Mouse (Mus musculus) forebrain, embryonic 12.5 days (tissue): ENCODE results near the gene Rpp14. TPM values are rescaled to one million over a fixed set of nuclear protein-coding genes. Genes with fewer than 3 reads are reported as not detected.
"Not testable (repeated sequence)": the region's sequence is repeated elsewhere in the genome, so short reads cannot be mapped to it uniquely, and the experiment has no call there.

Source experiments
- ATAC-seq: fragments of 200-750 bp; cut with Nextera tagmentation; 2 replicates; pipeline ENCODE4 v1.8.0; 2017; ENCODE audit warnings: moderate TSS enrichment; ENCODE audit not compliant: low FRiP score
- H3K27ac ChIP-seq: fragments of 300-500 bp; sonication (generic); 2 replicates; pipeline ENCODE4 v1.5.1; 2016; ENCODE audit warnings: mild to moderate bottlenecking
- H3K27me3 ChIP-seq: fragments of 300-500 bp; sonication (generic); 2 replicates; pipeline ENCODE4 v1.6.1; 2016; ENCODE audit warnings: mild to moderate bottlenecking
- H3K36me3 ChIP-seq: fragments of 300-500 bp; sonication (generic); replicated peaks from 2 replicates; pipeline ENCODE4 v1.6.1; 2016; ENCODE audit warnings: mild to moderate bottlenecking
- H3K4me1 ChIP-seq: fragments of 300-500 bp; sonication (generic); 2 replicates; pipeline ENCODE4 v1.6.1; 2016
- H3K4me2 ChIP-seq: fragments of 300-500 bp; sonication (generic); 2 replicates; pipeline ENCODE4 v1.6.1; 2016; ENCODE audit warnings: mild to moderate bottlenecking, moderate library complexity
- H3K4me3 ChIP-seq: fragments of 300-500 bp; sonication (generic); replicated peaks from 2 replicates; pipeline ENCODE4 v1.5.1; 2016; ENCODE audit warnings: mild to moderate bottlenecking
- H3K9ac ChIP-seq: fragments of 300-500 bp; sonication (generic); 2 replicates; pipeline ENCODE4 v1.6.1; 2016; ENCODE audit warnings: mild to moderate bottlenecking
- H3K9me3 ChIP-seq: fragments of 300-500 bp; sonication (generic); 2 replicates; pipeline ENCODE4 v1.6.1; 2016
- WGBS: fragments of 180-500 bp; shearing (Covaris S2); methylation state at CpG from one replicate; pipeline ENCODE4 v1.1.7; 2016; 5-methylcytosine and 5-hydroxymethylcytosine counted together
- polyA plus RNA-seq: library from polyadenylated mRNA; unstranded; fragments of >200 nt; fragmentation: Nextera tagmentation; extraction: Ambion mirVana; gene quantifications from 2 replicates; pipeline ENCODE4 v1.2.1, GENCODE M21; 2016

The Rpp14 gene
- polyA plus RNA-seq, 1 experiment from 2014 or later = 53.6 TPM

DNA sequence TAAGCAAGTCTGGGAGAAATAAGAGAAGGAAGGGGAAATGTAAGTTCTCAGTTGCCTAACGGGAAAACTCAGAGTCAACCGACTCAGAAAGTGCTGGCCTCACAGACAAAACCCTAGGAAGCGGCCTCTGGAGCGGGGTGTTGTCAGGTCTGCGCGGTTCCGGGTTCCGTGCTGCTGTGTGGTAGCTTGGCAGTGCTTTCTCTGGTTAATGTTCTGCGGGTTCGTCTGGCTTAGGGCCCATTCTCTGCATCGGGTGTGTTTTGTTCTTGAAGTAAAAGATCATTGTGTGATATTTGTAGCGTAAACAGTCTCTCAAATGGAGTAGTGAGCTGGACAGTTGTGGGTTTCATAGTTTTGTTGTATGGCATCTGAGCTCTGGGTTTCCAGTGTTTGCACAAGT is 22.5 kb downstream of the Rpp14 start:
- H3K4me3 ChIP-seq = no peak overlapping the region
- ATAC-seq = no peak

DNA sequence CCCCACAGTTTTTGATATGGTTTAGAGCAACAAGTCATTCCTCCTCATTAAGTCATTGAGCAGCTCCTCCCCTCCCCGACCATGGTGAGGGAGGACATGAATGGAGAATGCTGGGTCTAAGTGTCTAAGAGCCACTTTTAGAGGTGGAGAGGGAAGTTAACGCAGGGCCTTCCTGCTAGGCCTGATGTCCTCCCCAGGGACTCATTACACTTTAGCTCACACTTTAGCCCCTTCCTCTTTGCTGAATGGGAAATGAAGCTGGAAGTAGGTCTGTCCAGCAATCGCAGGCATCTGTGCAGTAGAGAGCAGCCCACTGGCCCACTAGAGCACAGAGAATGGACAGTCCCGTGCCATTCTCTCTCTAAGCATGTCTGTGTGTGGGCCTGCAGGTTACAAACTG is 27.9 kb downstream of the Rpp14 start:
- Histone ChIP-seq H3K9me3 (no peaks in the 10 kb centered on the region), H3K36me3 (no peaks in the 10 kb centered on the region), H3K27me3 (no peaks in the 10 kb centered on the region), H3K4me3 (no peak overlapping the region), H3K9ac (no peak overlapping the region), H3K4me2 (no peak overlapping the region), H3K4me1 (peaks cover 3% of the 10 kb centered on the region; the same call in 1 of the 2 replicates), H3K27ac (no peak overlapping the region)
- ATAC-seq = no peak
- WGBS = 90% methylated on average over 4 of the region's 4 CpGs

More for the DNA sequence above, 22.5 kb downstream of the Rpp14 start:
- no peak overlapping the region for H3K4me2 ChIP-seq
- H3K4me1 ChIP-seq = peaks cover 26% of the 10 kb centered on the region
- no peak overlapping the region for H3K27ac ChIP-seq
- 87% methylated on average over 12 of the region's 12 CpGs for WGBS
- no peaks in the 10 kb centered on the region for H3K9me3 ChIP-seq
- H3K9ac ChIP-seq = no peak overlapping the region
- no peaks in the 10 kb centered on the region for H3K36me3 ChIP-seq
- H3K27me3 ChIP-seq = no peaks in the 10 kb centered on the region

DNA sequence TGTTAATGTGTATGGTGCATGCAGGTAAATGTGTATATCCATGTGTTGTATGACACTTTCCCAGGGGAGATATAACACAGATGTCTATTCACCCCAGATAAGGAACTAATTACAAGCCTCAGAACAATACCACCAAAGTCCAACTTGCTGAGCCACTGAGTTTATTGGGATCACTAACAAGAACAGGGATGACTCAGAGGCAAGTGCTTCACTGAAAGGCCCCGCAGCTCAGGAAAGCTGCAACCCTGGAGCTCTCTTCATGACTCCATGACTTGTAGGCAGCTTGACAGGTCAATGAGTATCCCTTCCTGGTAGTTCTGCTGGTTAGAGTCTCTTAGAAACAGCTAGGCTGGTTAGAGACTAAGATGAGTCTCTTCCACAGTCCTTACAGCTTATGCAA is 28.8 kb downstream of the Rpp14 start:
- Histone ChIP-seq H3K27ac (no peak overlapping the region), H3K9me3 (no peaks in the 10 kb centered on the region), H3K27me3 (no peaks in the 10 kb centered on the region), H3K4me3 (no peak overlapping the region), H3K4me2 (no peak overlapping the region), H3K9ac (no peak overlapping the region), H3K4me1 (no peaks in the 10 kb centered on the region), H3K36me3 (no peaks in the 10 kb centered on the region)
- 94% methylated on average over 1 of the region's 1 CpGs for WGBS
- no peak for ATAC-seq

DNA sequence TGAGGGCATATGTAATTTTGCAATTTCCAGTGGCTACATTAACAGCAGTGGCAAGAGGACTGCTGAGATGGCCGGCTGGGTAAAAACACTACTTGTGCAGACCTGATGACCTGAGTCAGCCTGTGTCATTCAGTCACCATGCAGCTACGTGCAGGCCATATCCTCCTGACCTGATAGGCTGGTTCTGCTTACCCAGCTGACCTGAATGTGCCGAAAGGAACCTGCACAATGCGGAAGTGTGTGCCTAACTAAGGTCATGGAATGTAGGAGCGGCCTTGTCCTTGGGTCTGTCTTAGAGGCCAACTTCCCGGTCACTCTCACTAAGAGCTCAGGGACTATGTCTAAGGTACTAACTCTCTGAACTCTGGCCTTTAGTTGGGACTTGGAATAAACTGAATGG is 31.4 kb downstream of the Rpp14 start:
- no peak overlapping the region for H3K9ac ChIP-seq
- H3K4me1 ChIP-seq = no peaks in the 10 kb centered on the region
- WGBS = 93% methylated on average over 6 of the region's 6 CpGs
- no peak overlapping the region for H3K4me2 ChIP-seq
- H3K9me3 ChIP-seq = no peaks in the 10 kb centered on the region
- no peaks in the 10 kb centered on the region for H3K27me3 ChIP-seq
- ATAC-seq = no peak
- no peak overlapping the region for H3K4me3 ChIP-seq
- H3K36me3 ChIP-seq = no peaks in the 10 kb centered on the region
- no peak overlapping the region for H3K27ac ChIP-seq

DNA sequence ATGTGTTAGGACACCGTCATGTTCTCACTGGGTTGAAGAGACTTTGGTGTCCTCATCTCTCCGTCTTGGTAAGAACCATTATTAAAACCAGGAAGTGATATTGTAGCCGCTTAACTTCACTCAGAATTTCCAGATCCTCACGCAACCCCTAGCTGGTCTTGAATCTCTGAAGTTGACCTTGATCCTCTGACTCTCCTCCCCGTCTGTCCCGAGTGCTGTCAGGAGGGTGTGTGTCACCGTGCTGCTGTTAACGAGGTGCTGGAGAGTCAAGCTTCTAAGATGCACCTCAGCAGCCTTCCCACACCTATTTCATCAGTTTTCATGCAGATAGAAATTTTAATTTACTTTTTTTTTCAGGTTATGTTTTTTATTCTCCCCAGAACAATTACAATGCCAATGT is 31.9 kb downstream of the Rpp14 start:
- WGBS = 89% methylated on average over 8 of the region's 8 CpGs
- H3K9me3 ChIP-seq = no peaks in the 10 kb centered on the region
- no peaks in the 10 kb centered on the region for H3K27me3 ChIP-seq
- H3K4me1 ChIP-seq = no peaks in the 10 kb centered on the region
- H3K4me3 ChIP-seq = no peak overlapping the region
- H3K9ac ChIP-seq = no peak overlapping the region
- H3K27ac ChIP-seq = no peak overlapping the region
- ATAC-seq = no peak
- H3K4me2 ChIP-seq = no peak overlapping the region
- no peaks in the 10 kb centered on the region for H3K36me3 ChIP-seq

DNA sequence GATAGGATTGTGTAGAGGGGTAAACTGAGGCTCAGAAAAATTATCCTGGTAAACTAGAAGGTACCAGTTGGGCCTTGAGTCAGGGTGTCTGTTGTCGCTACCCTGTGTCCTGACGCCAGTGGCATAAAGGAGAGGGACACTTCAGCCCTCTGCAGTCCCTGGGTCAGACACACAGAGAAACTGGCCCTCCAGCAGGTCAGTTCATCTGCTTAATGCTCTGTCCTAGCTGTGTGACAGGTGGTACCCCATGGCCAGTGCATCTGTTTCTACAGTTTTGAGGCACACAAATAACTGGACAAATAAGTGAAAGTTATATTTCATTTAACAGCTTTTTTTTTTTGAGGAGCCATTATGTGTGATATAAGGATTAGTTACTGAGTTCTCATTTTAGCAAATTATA is 33.4 kb downstream of the Rpp14 start:
- H3K9ac ChIP-seq = no peak overlapping the region
- H3K27me3 ChIP-seq = no peaks in the 10 kb centered on the region
- no peak overlapping the region for H3K27ac ChIP-seq
- no peak for ATAC-seq
- H3K4me2 ChIP-seq = no peak overlapping the region
- no peaks in the 10 kb centered on the region for H3K9me3 ChIP-seq
- H3K36me3 ChIP-seq = no peaks in the 10 kb centered on the region
- no peak overlapping the region for H3K4me3 ChIP-seq
- WGBS = 91% methylated on average over 2 of the region's 2 CpGs
- no peaks in the 10 kb centered on the region for H3K4me1 ChIP-seq

DNA sequence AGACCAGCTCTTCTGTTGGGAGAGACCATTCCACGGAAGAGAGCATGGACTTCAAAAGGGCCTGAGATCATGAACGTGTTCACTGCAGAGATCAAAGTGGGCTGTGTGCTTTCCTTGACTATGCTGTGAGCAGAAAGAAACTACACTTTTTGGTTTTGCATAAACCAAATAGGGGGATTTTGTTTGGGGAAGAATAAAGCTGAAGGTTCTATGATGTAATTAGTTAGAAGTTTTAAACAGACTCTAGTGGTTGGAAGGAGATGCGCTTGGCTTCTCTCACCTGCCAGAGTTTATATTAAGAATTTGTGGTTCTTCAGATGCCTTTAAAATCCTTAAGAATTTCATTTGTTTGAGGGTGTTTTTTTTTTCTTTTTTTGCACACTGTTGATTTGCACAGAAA is 34.1 kb downstream of the Rpp14 start:
- ATAC-seq = no peak
- H3K36me3 ChIP-seq = no peaks in the 10 kb centered on the region
- H3K4me3 ChIP-seq = no peak overlapping the region
- no peak overlapping the region for H3K4me2 ChIP-seq
- no peak overlapping the region for H3K9ac ChIP-seq
- H3K4me1 ChIP-seq = no peaks in the 10 kb centered on the region
- H3K27ac ChIP-seq = no peak overlapping the region
- WGBS = 75% methylated on average over 3 of the region's 3 CpGs
- no peaks in the 10 kb centered on the region for H3K27me3 ChIP-seq
- H3K9me3 ChIP-seq = no peaks in the 10 kb centered on the region

DNA sequence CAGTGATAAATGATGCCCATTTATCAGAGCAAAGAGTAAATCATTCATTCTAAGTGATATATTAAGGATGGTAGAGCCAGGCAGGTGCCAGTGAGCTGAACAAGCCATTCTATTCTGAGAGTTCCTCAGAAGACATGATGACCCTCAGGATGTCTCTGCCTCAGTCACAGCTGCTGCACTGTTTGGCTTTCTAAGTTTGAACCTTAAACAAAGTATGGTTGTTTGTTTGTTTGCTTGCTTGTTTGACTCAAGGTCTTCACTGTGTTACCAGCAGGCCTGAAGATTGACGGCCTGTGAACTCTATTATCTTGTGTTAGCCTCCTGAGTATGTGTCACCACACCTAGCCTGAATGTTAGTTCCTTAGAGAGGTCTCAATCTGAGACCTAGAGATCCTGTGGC is 34.6 kb downstream of the Rpp14 start:
- Histone ChIP-seq H3K4me1 (no peaks in the 10 kb centered on the region), H3K36me3 (no peaks in the 10 kb centered on the region), H3K4me3 (no peak overlapping the region), H3K27me3 (no peaks in the 10 kb centered on the region), H3K9ac (no peak overlapping the region), H3K4me2 (no peak overlapping the region), H3K9me3 (no peaks in the 10 kb centered on the region), H3K27ac (no peak overlapping the region)
- 81% methylated on average over 1 of the region's 1 CpGs for WGBS
- ATAC-seq = no peak

DNA sequence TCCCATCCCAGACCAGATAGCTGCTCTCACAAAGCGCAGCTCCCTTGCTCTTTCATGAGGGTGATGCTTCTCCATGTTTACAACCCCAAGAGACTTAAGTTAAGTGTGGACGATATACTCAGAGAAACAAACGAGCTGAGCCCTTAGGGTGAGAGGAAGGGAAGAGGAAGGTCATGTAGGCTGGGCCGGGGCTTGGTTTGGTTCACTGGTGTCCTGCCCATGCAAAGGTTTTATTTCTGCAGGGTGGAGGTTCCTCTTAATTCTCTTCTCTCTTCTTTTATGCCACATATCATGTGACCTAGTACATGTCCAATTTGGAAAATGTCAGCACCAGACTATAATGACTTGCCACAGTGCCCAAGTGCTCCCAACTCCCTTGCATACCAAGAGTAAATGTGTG is 35.6 kb downstream of the Rpp14 start:
- Histone ChIP-seq H3K27me3 (no peaks in the 10 kb centered on the region), H3K36me3 (no peaks in the 10 kb centered on the region), H3K9me3 (no peaks in the 10 kb centered on the region), H3K27ac (no peak overlapping the region), H3K9ac (no peak overlapping the region), H3K4me1 (no peaks in the 10 kb centered on the region), H3K4me3 (no peak overlapping the region), H3K4me2 (no peak overlapping the region)
- ATAC-seq = no peak
- 84% methylated on average over 4 of the region's 4 CpGs for WGBS

DNA sequence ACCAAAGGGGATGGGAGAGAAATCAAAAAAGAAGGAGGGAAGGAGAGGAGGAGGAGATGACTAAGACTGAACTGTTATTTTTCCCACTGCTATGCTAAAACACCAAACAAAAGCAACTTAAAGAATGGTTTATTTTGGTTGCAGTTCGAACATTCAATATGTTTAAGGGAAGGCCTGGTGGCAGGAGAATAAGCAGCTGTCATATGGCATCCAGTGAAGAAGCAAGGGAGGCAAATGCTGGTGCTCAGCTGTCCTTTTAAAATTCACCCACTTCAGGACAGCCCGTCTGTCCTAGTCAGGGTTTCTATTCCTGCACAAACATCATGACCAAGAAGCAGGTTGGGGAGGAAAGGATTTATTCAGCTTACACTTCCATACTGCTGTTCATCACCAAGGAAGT is 37.2 kb downstream of the Rpp14 start:
- Histone ChIP-seq H3K4me3 (no peak overlapping the region), H3K36me3 (no peaks in the 10 kb centered on the region), H3K4me1 (no peaks in the 10 kb centered on the region), H3K4me2 (no peak overlapping the region), H3K27ac (no peak overlapping the region), H3K9ac (no peak overlapping the region), H3K9me3 (no peaks in the 10 kb centered on the region), H3K27me3 (no peaks in the 10 kb centered on the region)
- 87% methylated on average over 2 of the region's 2 CpGs for WGBS
- no peak for ATAC-seq

DNA sequence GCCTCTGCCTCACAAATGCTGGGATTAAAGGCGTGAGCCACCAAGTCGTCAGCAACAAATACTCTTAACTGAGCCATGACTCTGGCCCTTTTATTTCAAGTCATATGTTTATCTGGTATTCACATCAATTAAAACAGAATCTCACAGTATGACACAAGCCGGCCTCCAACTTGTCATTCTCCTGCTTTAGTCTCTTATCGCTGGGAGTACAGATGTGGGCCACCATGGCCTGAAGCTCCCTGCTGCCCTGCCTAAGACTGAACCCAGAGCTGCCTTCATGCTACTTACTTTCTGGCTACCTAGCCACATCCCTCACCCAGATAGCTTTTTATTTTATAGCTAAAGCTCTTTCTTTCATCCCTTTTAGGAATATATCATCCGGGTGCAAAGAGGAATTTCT is 39.3 kb downstream of the Rpp14 start:
- ATAC-seq = no peak
- Histone ChIP-seq H3K27me3 (no peaks in the 10 kb centered on the region), H3K27ac (no peak overlapping the region), H3K9ac (no peak overlapping the region), H3K36me3 (peaks cover 8% of the 10 kb centered on the region; the same call in 1 of the 2 replicates), H3K4me3 (no peak overlapping the region), H3K9me3 (no peaks in the 10 kb centered on the region), H3K4me1 (no peaks in the 10 kb centered on the region), H3K4me2 (no peak overlapping the region)
- 92% methylated on average over 5 of the region's 5 CpGs for WGBS

DNA sequence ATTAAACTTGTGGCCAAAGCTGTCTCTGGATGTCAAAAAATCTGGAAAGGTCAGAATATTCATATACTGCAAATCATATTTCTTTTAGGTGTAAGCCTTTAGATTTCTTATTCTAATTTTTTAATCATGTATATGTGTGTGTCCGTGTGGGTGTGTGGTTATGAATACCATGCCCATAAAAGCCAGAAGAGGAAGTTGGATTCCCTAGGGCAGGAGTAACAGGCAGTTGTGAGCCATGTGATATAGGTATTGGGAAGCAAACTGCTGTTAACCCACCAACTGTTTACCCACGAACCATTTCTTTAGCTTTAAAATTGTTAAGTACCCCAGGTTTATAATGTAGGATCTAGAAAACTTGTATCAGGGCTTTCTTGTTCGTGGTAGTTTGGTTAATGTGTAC is 39.7 kb downstream of the Rpp14 start:
- H3K4me3 ChIP-seq = no peak overlapping the region
- H3K4me2 ChIP-seq = no peak overlapping the region
- no peaks in the 10 kb centered on the region for H3K27me3 ChIP-seq
- peaks cover 8% of the 10 kb centered on the region; the same call in 1 of the 2 replicates for H3K36me3 ChIP-seq
- H3K9ac ChIP-seq = no peak overlapping the region
- no peak for ATAC-seq
- 94% methylated on average over 3 of the region's 3 CpGs for WGBS
- H3K4me1 ChIP-seq = no peaks in the 10 kb centered on the region
- no peaks in the 10 kb centered on the region for H3K9me3 ChIP-seq
- H3K27ac ChIP-seq = no peak overlapping the region

DNA sequence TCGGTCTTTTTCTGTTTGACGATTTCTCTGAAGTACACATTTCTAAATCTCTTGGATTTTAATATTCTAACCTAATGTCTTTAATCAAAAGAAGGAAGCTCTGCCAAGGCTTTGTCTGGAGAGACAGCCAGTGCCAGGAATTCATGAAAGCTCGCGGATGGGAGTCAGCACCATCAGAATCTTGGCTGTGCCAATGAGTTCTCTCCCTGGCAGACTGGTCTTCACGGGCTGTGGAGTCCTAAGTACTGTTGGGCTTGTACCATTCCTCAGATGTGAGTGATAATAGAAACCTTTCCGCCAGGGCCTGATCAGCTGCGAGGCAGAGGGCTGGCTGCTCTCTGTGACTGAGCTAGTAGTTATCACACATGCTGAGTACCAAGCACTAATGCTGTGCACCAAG is 43.0 kb downstream of the Rpp14 start:
- Histone ChIP-seq H3K4me1 (no peaks in the 10 kb centered on the region), H3K36me3 (peaks cover 8% of the 10 kb centered on the region; the same call in 1 of the 2 replicates), H3K4me3 (no peak overlapping the region), H3K9ac (no peak overlapping the region), H3K9me3 (no peaks in the 10 kb centered on the region), H3K27me3 (no peaks in the 10 kb centered on the region), H3K27ac (no peak overlapping the region), H3K4me2 (no peak overlapping the region)
- WGBS = 93% methylated on average over 7 of the region's 7 CpGs
- no peak for ATAC-seq

DNA sequence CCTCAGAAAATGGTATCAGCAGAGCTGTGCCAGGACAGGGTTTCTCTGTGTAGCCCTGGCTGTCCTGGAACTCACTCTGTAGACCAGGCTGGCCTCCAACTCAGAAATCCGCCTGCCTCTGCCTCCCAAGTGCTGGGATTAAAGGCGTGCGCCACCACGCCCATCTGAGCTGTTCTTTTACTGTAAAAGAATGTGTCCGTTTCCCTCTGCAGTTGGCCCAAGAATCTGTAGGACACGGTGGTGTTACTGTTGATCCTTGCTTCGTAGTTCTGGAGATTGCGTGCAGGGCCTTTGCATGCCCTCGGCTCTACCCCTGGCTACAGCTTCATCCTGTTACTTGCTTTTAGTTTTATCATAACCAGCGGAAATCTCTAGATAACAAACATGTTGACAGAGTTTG is 43.4 kb downstream of the Rpp14 start:
- H3K4me2 ChIP-seq, H3K9ac ChIP-seq, H3K27ac ChIP-seq, H3K4me3 ChIP-seq, H3K27me3 ChIP-seq, H3K9me3 ChIP-seq, H3K4me1 ChIP-seq, H3K36me3 ChIP-seq, ATAC-seq: not testable (repeated sequence)
- 96% methylated on average over 10 of the region's 10 CpGs for WGBS
